Mouse (Mus musculus) bone marrow, adult 2 months (tissue): ENCODE results near the gene Phlda1. TPM values are rescaled to one million over a fixed set of nuclear protein-coding genes. Genes with fewer than 3 reads are reported as not detected.

Experiments
- H3K27ac ChIP-seq: fragments of 200-500 bp; 2 replicates; pipeline ENCODE4 v1.5.1; 2012; ENCODE audit warnings: low read depth, mild to moderate bottlenecking, control low read depth, inconsistent platforms, low read length; ENCODE audit not compliant: control insufficient read depth, poor library complexity, insufficient read depth
- H3K4me1 ChIP-seq: fragments of 200-500 bp; 2 replicates; pipeline ENCODE4 v1.6.1; 2011; ENCODE audit warnings: low read length; ENCODE audit not compliant: control insufficient read depth, insufficient read depth
- H3K4me3 ChIP-seq: fragments of 200-500 bp; replicated peaks from 2 replicates; pipeline ENCODE3; 2011; ENCODE audit warnings: mild to moderate bottlenecking, low read depth, low read length, control low read depth; ENCODE audit not compliant: control insufficient read depth
- CTCF ChIP-seq: fragments of 200-500 bp; IDR thresholded peaks from 2 replicates; pipeline ENCODE4 v1.5.1; 2011; ENCODE audit warnings: low read length, control low read depth; ENCODE audit not compliant: control insufficient read depth, insufficient read depth
- POLR2A ChIP-seq: fragments of 200-500 bp; IDR thresholded peaks from 2 replicates; pipeline ENCODE4 v1.6.1; 2011; ENCODE audit warnings: low read depth, mild to moderate bottlenecking, control low read depth, low read length, borderline replicate concordance; ENCODE audit not compliant: control insufficient read depth
- WGBS: fragments of 180-500 bp; shearing (Covaris S2); methylation state at CpG from one replicate; pipeline ENCODE4 v1.1.7; 2018; 5-methylcytosine and 5-hydroxymethylcytosine counted together
- polyA plus RNA-seq: library from polyadenylated mRNA; stranded (reverse); fragments of >200 nt; gene quantifications from 2 replicates; pipeline ENCODE4 v1.2.4, GENCODE M21; 2011; ENCODE audit warnings: low replicate concordance; ENCODE audit not compliant: missing spikeins, insufficient read depth, insufficient read length

Gene Phlda1
- polyA plus RNA-seq = 4.3 and 14.9 TPM in 2 replicates

- Histone ChIP-seq H3K27ac (peak within 1 kb of the TSS; percentile 94), H3K4me1 (no peaks in the 10 kb centered on the region; the same call in 1 of the 2 replicates), H3K4me3 (peak within 1 kb of the TSS; percentile 93)
- TF ChIP-seq POLR2A (peak; percentile 63; the same call in 1 of the 2 replicates), CTCF (no peak)
- under 1% methylated on average over 89 of the region's 94 CpGs for WGBS
Measured at GRCm38 (mm10) chr10:111506101-111506925, at the start of gene Phlda1. TSS of gene Phlda1 (plus strand) at chr10:111506286.

- 79% methylated on average over 7 of the region's 7 CpGs for WGBS
- TF ChIP-seq CTCF = no peak
- no peak for TF ChIP-seq POLR2A
- Histone ChIP-seq H3K27ac (no peak overlapping the region), H3K4me3 (no peak overlapping the region), H3K4me1 (no peaks in the 10 kb centered on the region)
Measured at GRCm38 (mm10) chr10:111458088-111458487, 48.0 kb upstream of the Phlda1 start.

GRCm38 (mm10) chr10:111459040-111459439 lies 47.0 kb upstream of the Phlda1 start:
- TF ChIP-seq POLR2A (no peak), CTCF (no peak)
- Histone ChIP-seq H3K4me3 (no peak overlapping the region), H3K4me1 (no peaks in the 10 kb centered on the region), H3K27ac (no peak overlapping the region)
- 83% methylated on average over 9 of the region's 9 CpGs for WGBS

GRCm38 (mm10) chr10:111459874-111460273 lies 46.2 kb upstream of the Phlda1 start:
- Histone ChIP-seq H3K4me3 (no peak overlapping the region), H3K4me1 (no peaks in the 10 kb centered on the region), H3K27ac (no peak overlapping the region)
- TF ChIP-seq POLR2A (no peak), CTCF (no peak)
- WGBS = 20% methylated on average over 3 of the region's 3 CpGs

GRCm38 (mm10) chr10:111460381-111460780 lies 45.7 kb upstream of the Phlda1 start:
- no peaks in the 10 kb centered on the region for H3K4me1 ChIP-seq
- 48% methylated on average over 4 of the region's 4 CpGs for WGBS
- no peak for TF ChIP-seq CTCF
- no peak for TF ChIP-seq POLR2A

GRCm38 (mm10) chr10:111464833-111465232 lies 41.3 kb upstream of the Phlda1 start:
- H3K4me1 ChIP-seq = no peaks in the 10 kb centered on the region; the same call in 1 of the 2 replicates
- TF ChIP-seq POLR2A = no peak
- no peak for TF ChIP-seq CTCF
- H3K4me3 ChIP-seq = no peak overlapping the region
- peak overlapping the region; percentile 39; the same call in 1 of the 2 replicates for H3K27ac ChIP-seq
- 4% methylated on average over 1 of the region's 1 CpGs for WGBS

More at GRCm38 (mm10) chr10:111460381-111460780, 45.7 kb upstream of the Phlda1 start:
- Histone ChIP-seq H3K27ac (no peak overlapping the region), H3K4me3 (no peak overlapping the region)

- 65% methylated on average over 2 of the region's 2 CpGs for WGBS
- Histone ChIP-seq H3K27ac (no peak overlapping the region), H3K4me3 (no peak overlapping the region), H3K4me1 (no peaks in the 10 kb centered on the region; the same call in none of the 2 replicates)
- TF ChIP-seq POLR2A (no peak), CTCF (no peak)
Measured at GRCm38 (mm10) chr10:111465409-111465808, 40.7 kb upstream of the Phlda1 start.

- H3K4me3 ChIP-seq = no peak overlapping the region
- TF ChIP-seq CTCF (no peak), POLR2A (no peak)
- 31% methylated on average over 9 of the region's 9 CpGs for WGBS
Measured at GRCm38 (mm10) chr10:111471166-111471565, 34.9 kb upstream of the Phlda1 start.

More at GRCm38 (mm10) chr10:111471166-111471565, 34.9 kb upstream of the Phlda1 start:
- peaks cover 2% of the 10 kb centered on the region for H3K4me1 ChIP-seq
- H3K27ac ChIP-seq = peak overlapping the region; percentile 66; the same call in 1 of the 2 replicates
